Mouse (Mus musculus): ENCODE measurements at regions not wholly inside any gene's neighbourhood (a gene's known extent, or its start where the extent isn't known, plus 50 kb on each side); places are given as distances from the start of the nearest gene placed in this dataset.

DNA sequence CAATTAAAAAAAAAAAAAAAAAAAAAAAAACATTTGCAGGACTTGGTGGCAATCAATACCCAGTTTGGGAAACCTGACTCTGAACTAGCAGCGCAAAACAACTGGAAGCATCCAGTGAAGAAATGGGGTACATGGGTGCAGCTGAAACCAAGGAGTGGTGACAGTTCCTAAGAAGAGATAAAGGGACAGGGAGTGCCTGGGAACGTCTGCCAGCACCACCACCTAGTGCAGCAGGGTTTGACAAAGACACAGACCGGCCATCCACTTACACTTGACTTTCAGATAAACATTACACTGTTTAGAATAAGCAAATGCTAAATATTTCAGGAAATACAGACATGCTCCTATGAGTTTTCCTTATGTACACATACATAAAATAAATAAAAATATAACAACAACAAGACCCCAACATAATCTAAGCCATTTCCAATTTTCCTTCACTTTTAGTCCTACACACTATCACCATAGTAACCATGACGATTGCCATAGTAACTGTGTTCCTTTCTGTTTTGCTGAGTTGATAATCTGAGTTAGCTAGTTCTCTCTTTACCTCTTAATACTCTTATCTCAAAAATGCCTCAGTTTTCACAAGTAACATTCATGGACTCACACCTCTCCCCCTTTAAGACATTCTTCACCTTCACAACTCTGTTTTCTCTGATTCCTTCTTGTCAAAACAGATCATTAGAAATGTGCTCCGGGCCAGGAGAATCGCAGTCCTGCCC lies 80.3 kb downstream of the Ackr3 start:
- TF ChIP-seq CTCF (IDR thresholded peaks at IDR 0.05; ENCODE audit: borderline replicate concordance, insufficient read depth, low read length) (no peak), POLR2A (IDR thresholded peaks at IDR 0.05; ENCODE audit: low read depth, low read length) (no peak)
